Mouse (Mus musculus) testis, adult 2 months (tissue): Measurements from ENCODE around the gene Gm37240. TPM values are rescaled to one million over a fixed set of nuclear protein-coding genes. Genes with fewer than 3 reads are reported as not detected.
"Not testable (repeated sequence)": the region's sequence is repeated elsewhere in the genome, so short reads cannot be mapped to it uniquely, and the experiment has no call there.

Experiments used
- H3K27ac ChIP-seq: fragments of 200-500 bp; 2 replicates; pipeline ENCODE4 v1.5.1; 2012; ENCODE audit warnings: low read depth, low read length; ENCODE audit not compliant: control insufficient read depth, insufficient read depth
- H3K27me3 ChIP-seq: fragments of 200-500 bp; 2 replicates; pipeline ENCODE4 v1.6.1; 2012; ENCODE audit warnings: mild to moderate bottlenecking, low read length, moderate library complexity; ENCODE audit not compliant: control insufficient read depth, insufficient read depth
- H3K36me3 ChIP-seq: fragments of 200-500 bp; 2 replicates; pipeline ENCODE4 v1.6.1; 2012; ENCODE audit warnings: mild to moderate bottlenecking, low read length; ENCODE audit not compliant: control insufficient read depth, insufficient read depth
- H3K4me1 ChIP-seq: fragments of 200-500 bp; 2 replicates; pipeline ENCODE4 v1.6.1; 2012; ENCODE audit warnings: low read length; ENCODE audit not compliant: control insufficient read depth, insufficient read depth
- H3K4me3 ChIP-seq: fragments of 200-500 bp; 2 replicates; pipeline ENCODE4 v1.5.1; 2012; ENCODE audit warnings: low read depth, mild to moderate bottlenecking, low read length, moderate library complexity, mixed read lengths; ENCODE audit not compliant: control insufficient read depth
- CTCF ChIP-seq: fragments of 200-500 bp; IDR thresholded peaks from 2 replicates; pipeline ENCODE4 v1.5.1; 2012; ENCODE audit warnings: low read depth, mild to moderate bottlenecking, inconsistent platforms, low read length, moderate library complexity; ENCODE audit not compliant: control insufficient read depth, insufficient read depth, insufficient replicate concordance
- POLR2A ChIP-seq: fragments of 200-500 bp; IDR thresholded peaks from 2 replicates; pipeline ENCODE4 v1.6.1; 2012; ENCODE audit warnings: low read depth, mild to moderate bottlenecking, inconsistent platforms, low read length, moderate library complexity; ENCODE audit not compliant: control insufficient read depth
- polyA plus RNA-seq: library from polyadenylated mRNA; depleted of rRNA; stranded (reverse); fragments of >200 nt; gene quantifications from 2 replicates; pipeline ENCODE4 v1.2.3, GENCODE M21; 2012

Gm37240 gene
- polyA plus RNA-seq, 1 experiment = not detected

DNA sequence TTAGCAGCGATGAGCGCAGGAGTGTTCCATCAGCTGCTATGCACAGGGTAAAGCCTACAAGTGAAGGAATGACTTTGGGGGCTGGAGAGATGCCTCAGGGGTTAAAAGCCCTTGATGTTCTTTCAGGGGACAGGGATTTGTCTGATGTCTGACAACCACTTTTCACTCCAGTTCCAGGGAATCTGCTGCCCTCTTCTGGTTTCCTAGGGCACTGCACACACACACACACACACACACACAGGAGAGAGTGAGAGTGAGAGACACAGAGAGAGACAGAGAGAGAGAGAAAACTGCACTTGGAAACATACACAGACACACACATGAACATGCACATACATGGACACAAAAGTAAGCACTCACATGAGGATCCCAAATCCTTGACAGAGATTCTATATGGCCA lies 1228.4 kb downstream of the Gm37240 start:
- no peaks in the 10 kb centered on the region for H3K27me3 ChIP-seq
- H3K4me3 ChIP-seq = no peak overlapping the region
- H3K36me3 ChIP-seq = no peaks in the 10 kb centered on the region

DNA sequence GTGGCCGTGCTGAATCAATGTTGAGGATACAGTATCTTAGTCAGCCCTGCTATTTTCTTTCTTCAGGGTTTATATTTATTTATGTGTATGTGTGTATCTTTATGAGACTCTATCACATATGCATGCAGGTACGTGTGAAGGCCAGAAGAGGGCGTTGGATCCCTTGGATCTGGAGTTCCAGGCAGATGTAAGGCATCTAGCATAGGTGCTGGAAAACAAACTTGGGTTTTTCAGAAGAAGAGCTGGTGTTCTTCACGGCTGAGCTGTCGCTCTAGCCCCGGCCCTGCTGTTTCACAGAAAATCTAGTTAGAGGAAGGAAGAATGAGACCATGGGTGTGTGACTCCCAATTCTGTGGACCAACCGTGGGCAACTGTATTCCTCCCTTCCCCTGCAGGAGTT lies 1229.3 kb downstream of the Gm37240 start:
- TF ChIP-seq CTCF (no peak), POLR2A (no peak)
- no peaks in the 10 kb centered on the region for H3K36me3 ChIP-seq
- H3K4me1 ChIP-seq = peaks cover 3% of the 10 kb centered on the region
- no peaks in the 10 kb centered on the region for H3K27me3 ChIP-seq
- no peak overlapping the region for H3K27ac ChIP-seq
- no peak overlapping the region for H3K4me3 ChIP-seq

More for the DNA sequence above, 1228.4 kb downstream of the Gm37240 start:
- H3K27ac ChIP-seq = no peak overlapping the region
- TF ChIP-seq POLR2A (no peak), CTCF (no peak)
- H3K4me1 ChIP-seq = peaks cover 3% of the 10 kb centered on the region

DNA sequence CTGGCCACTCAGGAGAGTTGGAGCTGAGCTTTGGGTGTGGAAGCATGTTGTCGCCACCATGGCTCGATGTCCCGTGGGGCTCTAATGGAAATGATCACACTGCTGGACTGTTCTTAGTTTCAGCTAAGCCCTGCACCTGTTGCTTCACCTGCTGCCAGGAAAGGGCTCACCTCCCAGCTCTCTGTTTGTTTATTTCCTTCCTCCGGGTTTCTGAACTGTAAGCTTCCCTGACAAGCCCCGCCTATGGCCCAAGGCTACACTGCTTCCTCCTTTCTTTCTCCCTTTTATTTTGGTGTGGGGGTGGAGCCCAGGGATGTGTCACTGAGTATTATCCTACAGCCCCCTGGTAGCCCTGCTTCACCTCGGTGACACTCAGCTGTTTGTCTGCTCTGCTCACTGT lies 1230.1 kb downstream of the Gm37240 start:
- peaks cover 3% of the 10 kb centered on the region for H3K4me1 ChIP-seq
- H3K36me3 ChIP-seq = no peaks in the 10 kb centered on the region
- H3K27me3 ChIP-seq = no peaks in the 10 kb centered on the region
- H3K27ac ChIP-seq = no peak overlapping the region
- no peak for TF ChIP-seq POLR2A
- no peak for TF ChIP-seq CTCF
- H3K4me3 ChIP-seq = no peak overlapping the region

DNA sequence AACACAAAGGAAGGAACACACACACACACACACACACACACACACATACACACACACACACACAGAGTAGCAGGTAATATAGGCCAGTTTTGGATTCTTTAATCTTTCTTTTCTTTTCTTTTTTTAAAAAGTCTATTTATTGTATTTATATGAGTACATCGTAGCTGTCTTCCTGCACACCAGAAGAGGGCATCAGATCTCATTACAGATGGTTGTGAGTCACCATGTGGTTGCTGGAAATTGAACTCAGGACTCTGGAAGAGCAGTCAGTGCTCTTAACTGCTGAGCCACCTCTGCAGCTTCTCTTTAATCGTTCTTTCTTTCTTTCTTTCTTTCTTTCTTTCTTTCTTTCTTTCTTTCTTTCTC lies 1231.5 kb downstream of the Gm37240 start:
- H3K36me3 ChIP-seq, H3K27me3 ChIP-seq, H3K4me3 ChIP-seq, H3K27ac ChIP-seq, H3K4me1 ChIP-seq: not testable (repeated sequence)

- Histone ChIP-seq H3K27me3 (no peaks in the 10 kb centered on the region), H3K36me3 (no peaks in the 10 kb centered on the region), H3K27ac (no peak overlapping the region), H3K4me3 (no peak overlapping the region), H3K4me1 (peaks cover 3% of the 10 kb centered on the region)
- TF ChIP-seq POLR2A (no peak), CTCF (no peak)
These were observed 1232.2 kb downstream of the Gm37240 start for GRCm38 (mm10) chr3:84654900-84655784.

- H3K4me3 ChIP-seq = 0 out of 2 replicates have a peak overlapping the region, but pooled peaks have one; percentile 13
- H3K27ac ChIP-seq = no peak overlapping the region
- TF ChIP-seq POLR2A = no peak
- TF ChIP-seq CTCF = no peak
- peaks cover 3% of the 10 kb centered on the region for H3K4me1 ChIP-seq
- no peaks in the 10 kb centered on the region for H3K36me3 ChIP-seq
- H3K27me3 ChIP-seq = no peaks in the 10 kb centered on the region
These were observed 1233.0 kb downstream of the Gm37240 start for GRCm38 (mm10) chr3:84654246-84654826.

DNA sequence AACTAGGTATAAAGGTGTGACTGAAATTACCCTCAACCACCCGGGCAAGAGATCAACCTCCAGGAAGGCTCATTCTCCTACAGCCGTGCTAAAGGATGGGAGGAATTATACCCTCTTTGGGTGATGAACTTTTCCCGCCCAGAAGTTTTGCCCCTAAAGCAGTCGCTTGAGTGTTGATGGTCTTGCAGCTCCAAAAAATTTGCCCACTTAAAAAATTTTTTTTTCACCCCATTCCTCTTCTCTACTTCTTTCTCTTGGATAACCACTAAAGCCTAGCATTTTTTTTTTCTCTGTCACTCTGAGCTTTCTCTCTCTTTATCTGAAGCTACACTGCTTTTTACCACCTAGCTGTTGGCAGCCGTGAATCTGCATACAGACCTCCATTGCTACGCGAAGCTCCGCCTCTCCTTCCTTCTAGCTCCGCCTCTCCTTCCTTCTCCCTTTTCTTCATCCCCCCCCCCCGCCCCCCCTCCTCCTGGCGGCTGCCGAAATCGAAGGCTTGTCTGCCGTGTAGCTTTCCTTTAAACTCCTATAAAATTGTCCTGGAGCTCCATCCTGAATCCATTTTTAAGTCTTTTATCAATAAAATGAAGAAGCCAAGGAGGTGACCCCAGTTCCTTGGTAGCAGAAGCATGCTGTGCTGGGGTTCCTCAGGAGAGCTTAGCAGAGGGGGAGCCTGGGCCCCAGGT lies 1233.6 kb downstream of the Gm37240 start:
- no peaks in the 10 kb centered on the region for H3K27me3 ChIP-seq
- no peak overlapping the region for H3K27ac ChIP-seq
- H3K4me3 ChIP-seq = 0 out of 2 replicates have a peak overlapping the region, but pooled peaks have one; percentile 13
- no peaks in the 10 kb centered on the region for H3K36me3 ChIP-seq
- H3K4me1 ChIP-seq = peaks cover 3% of the 10 kb centered on the region
- TF ChIP-seq CTCF (no peak), POLR2A (no peak)
